Mouse (Mus musculus) erythroblast, embryonic 14.5 days (primary cell): ENCODE results near the gene Aste1. TPM values are rescaled to one million over a fixed set of nuclear protein-coding genes. Genes with fewer than 3 reads are reported as not detected.

Experiments
- H3K27me3 ChIP-seq: 2 replicates; pipeline ENCODE4 v1.6.1; 2012; ENCODE audit warnings: inconsistent platforms; ENCODE audit not compliant: control insufficient read depth
- H3K36me3 ChIP-seq: 2 replicates; pipeline ENCODE4 v1.6.1; 2012; ENCODE audit warnings: mild to moderate bottlenecking, inconsistent platforms; ENCODE audit not compliant: control insufficient read depth
- H3K4me1 ChIP-seq: 2 replicates; pipeline ENCODE4 v1.6.1; 2012; ENCODE audit warnings: inconsistent platforms; ENCODE audit not compliant: control insufficient read depth
- H3K4me3 ChIP-seq: replicated peaks from 2 replicates; pipeline ENCODE3; 2012; ENCODE audit warnings: moderate library complexity, mild to moderate bottlenecking, inconsistent platforms
- H3K9me3 ChIP-seq: 2 replicates; pipeline ENCODE4 v1.6.1; 2012; ENCODE audit warnings: low read length, inconsistent platforms, mixed read lengths; ENCODE audit not compliant: control insufficient read depth
- GATA1 ChIP-seq: IDR thresholded peaks from 2 replicates; pipeline ENCODE4 v1.6.1; 2012; ENCODE audit warnings: low read length, inconsistent platforms, mixed read lengths
- TAL1 ChIP-seq: IDR thresholded peaks from 3 replicates; pipeline ENCODE4 v1.6.1; 2012; ENCODE audit warnings: low read length, inconsistent platforms, mixed read lengths
- polyA plus RNA-seq: library from polyadenylated mRNA; stranded (reverse); fragments of >175 nt; gene quantifications from 2 replicates; pipeline ENCODE4 v1.2.3, GENCODE M21; 2012

Aste1 gene
- polyA plus RNA-seq, result 0.21 TPM in 2 replicates

DNA sequence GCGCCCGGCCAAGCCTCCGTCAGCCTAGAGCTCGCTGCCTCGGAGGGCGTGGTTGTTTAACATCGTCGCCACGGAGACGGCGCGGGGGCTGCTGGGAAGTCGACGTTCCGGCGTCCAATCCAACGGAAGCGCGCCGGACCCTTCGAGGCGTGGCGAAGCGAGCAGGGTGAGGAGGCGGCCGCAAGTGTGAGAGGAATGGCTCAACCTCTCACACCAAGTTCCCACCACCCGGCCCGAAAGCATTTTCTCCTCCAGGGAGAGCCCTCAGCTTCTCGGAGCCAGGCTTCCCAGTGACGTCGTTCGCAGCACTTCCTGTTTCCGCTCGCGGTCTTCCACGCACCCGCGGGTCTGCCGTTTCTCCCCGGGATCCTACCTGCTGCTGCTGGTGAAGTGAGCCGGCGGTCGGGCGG is at the start of gene Aste1, which contains the start of gene Nek11:
TSS of gene Aste1 (plus strand) at position 175 of the 410 bp plus-strand sequence.
TSS of gene Nek11 (minus strand) at position 307 of the 410 bp plus-strand sequence.
- Histone ChIP-seq H3K4me3 (peak within 1 kb of the TSS; percentile 92), H3K36me3 (peaks cover 28% of the 10 kb centered on the region), H3K9me3 (no peaks in the 10 kb centered on the region), H3K27me3 (peaks cover 12% of the 10 kb centered on the region), H3K4me1 (peaks cover 33% of the 10 kb centered on the region)
- no peak for TF ChIP-seq TAL1
- no peak for TF ChIP-seq GATA1

DNA sequence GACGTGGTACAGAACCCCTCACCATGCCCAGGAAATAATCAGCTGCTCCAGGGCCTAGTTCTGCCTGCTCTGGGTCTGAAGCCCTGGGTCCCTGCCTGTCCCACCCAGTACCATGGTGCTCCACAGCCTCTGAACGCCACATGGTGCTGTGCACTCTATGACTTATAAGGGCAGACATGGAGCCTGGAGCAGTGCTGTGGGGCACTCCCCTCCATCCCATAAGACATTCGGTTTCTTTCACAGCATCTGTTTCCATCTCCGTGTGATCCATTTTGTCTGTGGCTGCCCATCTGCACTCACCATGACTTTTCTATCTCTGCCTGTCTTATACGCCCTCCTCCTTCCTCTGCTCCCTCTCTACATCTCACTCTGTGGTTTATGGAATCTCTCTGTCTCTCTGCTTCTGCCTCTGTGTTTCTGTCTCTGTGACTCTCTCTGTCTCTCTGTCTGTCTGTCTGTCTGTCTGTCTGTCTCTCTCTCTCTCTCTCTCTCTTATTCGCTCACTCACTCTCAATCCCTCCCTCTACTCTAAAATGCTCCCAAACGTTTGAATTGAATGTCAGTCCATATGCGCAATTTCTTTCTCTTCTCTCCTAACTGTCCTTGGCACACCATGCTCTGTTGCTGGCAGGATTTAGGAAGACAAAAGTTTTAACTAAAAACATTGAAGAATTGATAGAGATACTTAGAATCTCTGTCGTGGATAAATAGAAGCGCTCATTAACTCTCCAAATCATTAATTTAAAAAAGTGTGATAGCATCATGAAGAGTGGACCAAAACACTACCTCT is 46.8 kb upstream of the Aste1 start:
- H3K4me1 ChIP-seq, result no peaks in the 10 kb centered on the region
- H3K27me3 ChIP-seq, result no peaks in the 10 kb centered on the region
- TF ChIP-seq TAL1 (no peak), GATA1 (no peak)
- H3K4me3 ChIP-seq, result no peak overlapping the region
- H3K9me3 ChIP-seq, result peaks cover 7% of the 10 kb centered on the region
- H3K36me3 ChIP-seq, result no peaks in the 10 kb centered on the region

DNA sequence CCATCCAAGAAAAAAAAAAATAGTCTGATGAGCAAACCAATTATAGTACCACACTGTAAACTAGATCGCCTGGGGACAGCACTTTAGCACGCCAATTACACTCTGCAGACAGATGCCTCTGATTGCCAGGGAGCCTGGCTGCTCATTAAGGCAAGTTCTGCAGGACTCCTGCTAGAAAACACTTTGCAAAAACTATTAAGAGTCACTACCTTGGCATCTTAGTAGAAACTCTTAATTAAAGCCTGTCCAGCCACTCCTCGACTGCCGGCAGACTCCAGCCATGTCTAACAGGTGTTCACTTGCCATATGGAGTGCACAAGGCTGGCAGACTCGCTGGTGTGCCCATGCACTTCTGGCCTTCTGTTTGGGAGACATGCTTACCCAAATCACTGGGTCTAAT is 46.2 kb upstream of the Aste1 start:
- no peak overlapping the region for H3K4me3 ChIP-seq
- H3K9me3 ChIP-seq, result peaks cover 4% of the 10 kb centered on the region
- H3K36me3 ChIP-seq, result no peaks in the 10 kb centered on the region
- H3K27me3 ChIP-seq, result no peaks in the 10 kb centered on the region
- H3K4me1 ChIP-seq, result no peaks in the 10 kb centered on the region
- TF ChIP-seq GATA1, result no peak
- no peak for TF ChIP-seq TAL1

DNA sequence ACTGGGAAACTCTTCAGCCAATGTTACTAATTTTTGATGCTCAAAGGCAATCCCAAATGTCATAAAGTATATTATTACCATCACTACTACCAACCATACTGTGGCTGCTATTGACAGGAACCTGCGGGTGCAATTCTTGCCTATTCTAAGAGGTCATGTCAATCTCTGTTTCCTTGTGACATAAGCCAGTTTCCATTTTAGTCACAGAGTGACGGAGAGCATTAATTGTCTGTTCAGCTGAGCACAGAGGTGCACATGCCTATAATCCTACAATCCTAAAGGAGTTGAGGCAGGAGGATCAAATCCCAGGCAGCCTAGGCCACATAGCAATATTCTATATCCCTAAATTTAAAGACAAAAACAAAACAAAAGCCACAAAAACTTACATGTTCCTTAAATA is 33.0 kb upstream of the Aste1 start:
- Histone ChIP-seq H3K4me3 (no peak overlapping the region), H3K4me1 (no peaks in the 10 kb centered on the region), H3K9me3 (peaks cover 2% of the 10 kb centered on the region; the same call in 1 of the 2 replicates), H3K27me3 (no peaks in the 10 kb centered on the region), H3K36me3 (no peaks in the 10 kb centered on the region)
- TF ChIP-seq TAL1, result no peak
- TF ChIP-seq GATA1, result no peak

DNA sequence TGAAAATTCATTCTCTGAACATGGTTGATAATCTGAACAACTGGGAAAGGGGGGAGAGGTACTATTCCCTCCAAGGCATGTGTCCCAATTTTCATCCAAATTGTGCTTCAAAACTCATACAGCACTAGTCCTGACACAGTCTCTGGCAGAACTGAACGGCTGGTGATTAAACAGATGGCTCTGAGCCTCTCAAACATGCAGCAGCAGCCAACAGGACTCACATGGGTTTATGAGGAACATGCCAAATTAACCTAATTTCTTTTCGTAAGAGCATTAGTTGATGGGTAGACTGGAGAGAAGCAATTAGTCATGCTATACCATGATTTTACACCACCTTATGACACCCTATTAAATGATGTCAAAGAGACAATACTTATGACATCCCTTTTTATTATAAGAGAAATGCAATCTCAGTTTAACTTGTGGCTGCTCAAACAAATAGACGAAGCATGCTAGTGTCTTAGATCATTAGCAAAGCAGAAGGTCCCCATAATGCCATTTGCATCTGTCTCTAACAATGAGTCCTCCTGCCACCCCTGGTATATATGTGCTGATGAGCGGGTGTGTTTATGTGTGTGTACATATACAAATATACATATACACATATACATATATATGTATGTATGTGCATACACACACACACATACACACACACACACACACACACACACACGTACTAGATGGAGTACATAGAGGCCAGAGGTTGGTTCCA is 31.5 kb upstream of the Aste1 start:
- no peak for TF ChIP-seq TAL1
- TF ChIP-seq GATA1, result no peak
- peaks cover 2% of the 10 kb centered on the region; the same call in 1 of the 2 replicates for H3K9me3 ChIP-seq
- no peak overlapping the region for H3K4me3 ChIP-seq
- H3K36me3 ChIP-seq, result no peaks in the 10 kb centered on the region
- no peaks in the 10 kb centered on the region for H3K27me3 ChIP-seq
- H3K4me1 ChIP-seq, result no peaks in the 10 kb centered on the region

DNA sequence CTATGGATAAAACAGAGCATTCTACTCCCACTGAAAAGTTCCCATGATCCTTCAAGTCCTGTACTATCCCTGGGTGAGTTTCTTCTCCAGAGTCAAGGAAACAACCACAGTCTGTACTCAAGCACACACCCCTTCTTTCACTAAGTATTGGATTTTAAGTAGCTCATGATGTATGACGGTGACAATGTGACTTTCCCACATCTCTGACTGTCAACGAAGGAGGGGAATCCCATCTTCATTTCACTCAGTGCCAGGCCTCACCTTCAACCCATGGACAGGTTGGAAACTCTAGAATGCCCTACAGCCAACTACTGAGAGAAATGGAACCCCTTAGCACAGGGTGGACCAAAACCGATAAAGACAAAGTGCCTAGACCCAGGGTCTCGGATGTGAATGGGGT is 29.0 kb upstream of the Aste1 start:
- Histone ChIP-seq H3K4me3 (no peak overlapping the region), H3K4me1 (no peaks in the 10 kb centered on the region), H3K27me3 (no peaks in the 10 kb centered on the region), H3K9me3 (no peaks in the 10 kb centered on the region), H3K36me3 (no peaks in the 10 kb centered on the region)
- TF ChIP-seq GATA1 (no peak), TAL1 (no peak)

DNA sequence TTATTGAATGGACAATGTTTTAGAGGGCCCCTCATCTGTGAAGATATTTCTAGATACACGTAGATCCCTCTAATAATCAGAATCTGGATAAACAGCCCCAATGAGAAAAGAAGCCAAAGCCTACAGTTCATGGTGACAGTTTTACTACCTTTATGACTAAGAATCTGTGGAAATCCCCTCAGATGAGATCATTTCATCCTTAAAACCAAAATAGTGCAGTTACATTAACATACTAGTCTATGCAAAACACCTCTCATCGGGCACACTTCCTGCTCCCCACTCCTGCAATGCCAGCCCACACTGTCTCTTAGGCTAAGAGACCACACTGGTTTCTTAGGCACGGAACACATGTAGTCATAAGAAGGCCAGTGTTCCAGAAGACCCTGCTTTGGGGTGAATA is 26.6 kb upstream of the Aste1 start:
- H3K36me3 ChIP-seq, result no peaks in the 10 kb centered on the region
- no peak for TF ChIP-seq TAL1
- no peaks in the 10 kb centered on the region for H3K4me1 ChIP-seq
- H3K27me3 ChIP-seq, result no peaks in the 10 kb centered on the region
- H3K9me3 ChIP-seq, result no peaks in the 10 kb centered on the region
- H3K4me3 ChIP-seq, result no peak overlapping the region

DNA sequence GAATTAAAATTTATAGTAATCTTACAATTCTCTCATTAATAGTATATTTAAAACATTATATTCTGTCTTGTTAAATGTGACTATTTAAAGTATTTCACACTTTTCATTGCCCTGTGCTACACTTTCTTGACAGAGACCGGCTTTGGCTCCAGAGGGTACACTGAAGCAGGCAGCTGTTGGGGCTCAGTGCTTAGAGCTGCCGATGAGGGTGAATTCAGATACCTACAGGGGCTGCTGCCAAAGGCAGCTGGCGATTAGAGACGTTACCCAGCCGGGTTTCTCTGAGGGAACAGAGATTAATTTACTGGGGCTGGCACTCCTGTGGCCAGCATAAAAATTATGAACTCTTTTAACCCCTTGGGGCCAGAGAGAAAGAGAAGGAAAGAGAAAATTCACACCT is 20.8 kb upstream of the Aste1 start:
- Histone ChIP-seq H3K4me3 (no peak overlapping the region), H3K27me3 (no peaks in the 10 kb centered on the region), H3K36me3 (no peaks in the 10 kb centered on the region), H3K4me1 (no peaks in the 10 kb centered on the region), H3K9me3 (no peaks in the 10 kb centered on the region)
- TF ChIP-seq TAL1 (no peak), GATA1 (no peak)

DNA sequence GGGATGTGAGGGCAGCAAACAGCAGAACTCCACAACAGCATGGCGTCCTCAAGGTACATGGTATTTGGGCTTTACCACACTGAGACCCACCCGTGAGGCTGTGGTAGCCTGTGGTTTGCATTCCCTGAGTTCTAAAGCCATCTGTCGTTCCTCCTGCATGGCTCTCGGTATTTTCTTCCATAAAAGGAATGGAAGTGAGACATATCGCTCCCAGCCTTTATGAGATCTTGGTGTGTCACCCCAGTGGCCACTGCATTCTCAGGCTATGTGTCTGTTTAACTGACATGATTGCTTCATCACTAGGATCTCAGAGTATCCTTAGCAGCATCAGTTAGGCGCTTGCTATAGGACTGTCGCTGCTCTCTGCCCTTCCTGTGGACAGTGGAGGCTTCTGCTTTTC is 18.8 kb upstream of the Aste1 start:
- H3K36me3 ChIP-seq, result no peaks in the 10 kb centered on the region
- H3K27me3 ChIP-seq, result no peaks in the 10 kb centered on the region
- TF ChIP-seq TAL1 (no peak), GATA1 (no peak)
- no peaks in the 10 kb centered on the region for H3K4me1 ChIP-seq
- no peak overlapping the region for H3K4me3 ChIP-seq
- H3K9me3 ChIP-seq, result peaks cover 3% of the 10 kb centered on the region; the same call in 1 of the 2 replicates
